Mouse (Mus musculus) CH12.LX (cell line): Measurements from ENCODE around the gene Smok2b. TPM values are rescaled to one million over a fixed set of nuclear protein-coding genes. Genes with fewer than 3 reads are reported as not detected.
"Not testable (repeated sequence)": the region's sequence is repeated elsewhere in the genome, so short reads cannot be mapped to it uniquely, and the experiment has no call there.

Experiments
- DNase-seq: peaks from one replicate; pipeline ENCODE4 v3.0.0-alpha.2; 2013; ENCODE audit errors: extremely low read depth
- H3K27ac ChIP-seq: 2 replicates; pipeline ENCODE4 v1.5.1; 2012; ENCODE audit warnings: low read depth, mild to moderate bottlenecking, control low read depth, moderate library complexity; ENCODE audit not compliant: insufficient read depth
- H3K27me3 ChIP-seq: replicated peaks from 2 replicates; pipeline ENCODE3; 2012; ENCODE audit warnings: inconsistent platforms
- H3K36me3 ChIP-seq, 2 experiments: replicated peaks in 1 of 2; 2 replicates each; pipeline versions ENCODE3 to v1.6.1; 2012; ENCODE audit warnings: inconsistent platforms in 1 of 2, low read length in 1 of 2, mild to moderate bottlenecking in 1 of 2, mixed read lengths in 1 of 2, moderate library complexity in 1 of 2; ENCODE audit not compliant: control insufficient read depth in 1 of 2, insufficient read depth in 1 of 2
- H3K4me1 ChIP-seq, 2 experiments: 2 replicates each; pipeline ENCODE4 v1.6.1; 2012; ENCODE audit warnings: inconsistent platforms in 1 of 2, moderate library complexity in 1 of 2; ENCODE audit not compliant: insufficient read depth in 2 of 2, control insufficient read depth in 1 of 2
- H3K4me2 ChIP-seq: 2 replicates; pipeline ENCODE4 v1.6.1; 2012; ENCODE audit warnings: low read depth, mild to moderate bottlenecking, control low read depth; ENCODE audit not compliant: poor library complexity, insufficient read depth, severe bottlenecking
- H3K4me3 ChIP-seq, 3 experiments: fragments of 150-350 bp in 1 of 3; sonication (generic) in 1 of 3; replicated peaks in 1 of 3; 2 replicates each; pipeline versions ENCODE3 to v1.5.1; 2011 to 2012; ENCODE audit warnings: low read depth in 2 of 3, low read length in 2 of 3, mild to moderate bottlenecking in 2 of 3, moderate library complexity in 2 of 3, control low read depth in 1 of 3, improper control_type of control experiment in 1 of 3, inconsistent platforms in 1 of 3, mixed read lengths in 1 of 3; ENCODE audit not compliant: poor library complexity in 1 of 3
- H3K79me2 ChIP-seq: replicated peaks from 2 replicates; pipeline ENCODE4 v1.6.1; 2012; ENCODE audit warnings: mild to moderate bottlenecking, moderate library complexity; ENCODE audit not compliant: control insufficient read depth, poor library complexity, insufficient read depth, severe bottlenecking; ENCODE audit errors: extremely low read depth
- H3K9ac ChIP-seq: 2 replicates; pipeline ENCODE4 v1.6.1; 2012; ENCODE audit warnings: low read depth, mild to moderate bottlenecking, control low read depth, moderate library complexity; ENCODE audit not compliant: insufficient read depth
- H3K9me3 ChIP-seq: replicated peaks from 2 replicates; pipeline ENCODE3; 2012; ENCODE audit warnings: low read length, inconsistent platforms, mixed read lengths
- MYC ChIP-seq: IDR thresholded peaks from 2 replicates; pipeline ENCODE4 v1.6.1; 2011; ENCODE audit warnings: low read depth, mild to moderate bottlenecking, improper control_type of control experiment, low read length
- dilution Hi-C: fragments of 300-500 bp; cut with MboI; formaldehyde crosslinking; loops from 2 replicates; pipeline ENCODE4 v1.14.3; 2020; ENCODE audit warnings: low sequenced_read_pairs; ENCODE audit not compliant: extremely low pct_unique_long_range_greater_than_20kb, extremely low pct_ligation_motif_present
- in situ Hi-C: fragments of 300-500 bp; cut with MboI; formaldehyde crosslinking; loops from 3 replicates; pipeline ENCODE4 v1.14.3; 2019; ENCODE audit warnings: low sequenced_read_pairs, low pct_ligation_motif_present, low pct_unique_long_range_greater_than_20kb, mixed read lengths
- polyA plus RNA-seq: library from polyadenylated mRNA; unstranded; fragments of >175 nt; gene quantifications from 2 replicates; pipeline ENCODE4 v1.2.1, GENCODE M21; 2012; ENCODE audit warnings: low read depth; ENCODE audit not compliant: insufficient read length
- total RNA-seq, 2 experiments: library from RNA; depleted of rRNA; stranded (reverse); fragments of 300-350 nt in 1 of 2; fragments of >200 nt in 1 of 2; gene quantifications; 2 replicates each; pipeline ENCODE4 v1.2.3; 2012 to 2014

Gene Smok2b
- total RNA-seq (2012; rRNA removed) (not detected in 2 replicates), total RNA-seq (2014; rRNA removed) (not detected in 2 replicates), polyA plus RNA-seq (not detected in 2 replicates)

- H3K79me2 ChIP-seq, in situ Hi-C loops, H3K4me2 ChIP-seq, H3K4me3 ChIP-seq, H3K4me1 ChIP-seq, H3K9ac ChIP-seq, H3K36me3 ChIP-seq, H3K27me3 ChIP-seq, dilution Hi-C loops, DNase-seq, H3K27ac ChIP-seq: not testable (repeated sequence)
- peaks cover 15% of the 10 kb centered on the region for H3K9me3 ChIP-seq
Measured at GRCm38 (mm10) chr17:13229957-13230356, at the start of gene Smok2b. Gene Smok2b, plus strand, starts transcription at chr17:13230257.

- dilution Hi-C loops, in situ Hi-C loops, H3K36me3 ChIP-seq: not testable (repeated sequence)
Measured at GRCm38 (mm10) chr17:13180491-13180890, 49.6 kb upstream of the Smok2b start.

GRCm38 (mm10) chr17:13182712-13183111 is 47.3 kb upstream of the Smok2b start:
- in situ Hi-C loops, DNase-seq, H3K27ac ChIP-seq, H3K79me2 ChIP-seq, dilution Hi-C loops, H3K27me3 ChIP-seq, H3K9me3 ChIP-seq, H3K36me3 ChIP-seq, H3K9ac ChIP-seq, H3K4me2 ChIP-seq, H3K4me3 ChIP-seq: not testable (repeated sequence)
- H3K4me1 ChIP-seq, result peaks cover 2 to 16% of the 10 kb centered on the region in 2 experiments

More at GRCm38 (mm10) chr17:13180491-13180890, 49.6 kb upstream of the Smok2b start:
- TF ChIP-seq MYC, result 0 out of 2 replicates have a peak, but pooled peaks have one; percentile 18
- not testable (repeated sequence) for H3K4me1 ChIP-seq, H3K9me3 ChIP-seq, H3K9ac ChIP-seq, H3K27me3 ChIP-seq, H3K4me3 ChIP-seq, H3K79me2 ChIP-seq, H3K27ac ChIP-seq, H3K4me2 ChIP-seq
- DNase-seq, result peak; percentile 20

GRCm38 (mm10) chr17:13184514-13184913 is 45.5 kb upstream of the Smok2b start:
- H3K27me3 ChIP-seq, H3K36me3 ChIP-seq, H3K4me3 ChIP-seq, H3K79me2 ChIP-seq, dilution Hi-C loops, H3K9me3 ChIP-seq, H3K4me2 ChIP-seq, in situ Hi-C loops, H3K27ac ChIP-seq, DNase-seq, H3K9ac ChIP-seq: not testable (repeated sequence)
- H3K4me1 ChIP-seq, result peaks cover 4 to 22% of the 10 kb centered on the region in 2 experiments

- H3K4me1 ChIP-seq, result peaks cover 4 to 16% of the 10 kb centered on the region in 2 experiments
- H3K4me2 ChIP-seq, H3K9me3 ChIP-seq, H3K79me2 ChIP-seq, H3K36me3 ChIP-seq, dilution Hi-C loops, H3K4me3 ChIP-seq, H3K9ac ChIP-seq, in situ Hi-C loops, H3K27me3 ChIP-seq, H3K27ac ChIP-seq, DNase-seq: not testable (repeated sequence)
Measured at GRCm38 (mm10) chr17:13186541-13186940, 43.5 kb upstream of the Smok2b start.
